In genomic region chrX:7947900-7948492, GRCm38 (mm10) we compare ENCODE assay signal across 8 mouse cellular contexts. TPM values are rescaled to one million over a fixed set of nuclear protein-coding genes. Genes with fewer than 3 reads are reported as not detected.
A peak's percentile ranks its signal among the peaks of the same experiment; 100 is the strongest.
DNase-seq lines count a peak whose midpoint lies in the region; ATAC-seq lines count a peak whose summit lies in the region.

No protein-coding gene starts in this region.

- no peaks in the 10 kb centered on the region for H3K27me3 ChIP-seq in intestine, embryonic 14.5 days (replicated peaks; ENCODE audit: control insufficient read depth, insufficient read depth, low read length)

- peak overlapping the region; percentile 52 for H3K4me2 ChIP-seq in intestine, embryonic 14.5 days (ENCODE audit: low read length)

- peak; percentile 99 for ATAC-seq in intestine, embryonic 14.5 days (replicated peaks; ENCODE audit: low FRiP score, low TSS enrichment, low read depth)

- peak overlapping the region; percentile 43; the same call in 1 of the 2 replicates for H3K27ac ChIP-seq in intestine, embryonic 14.5 days (ENCODE audit: low read depth)

- peak overlapping the region; percentile 43 for H3K4me3 ChIP-seq in intestine, embryonic 14.5 days (ENCODE audit: low read depth, low read length)

- 0 out of 2 replicates have a peak, but pooled peaks cover 2% of the 10 kb centered on the region for H3K36me3 ChIP-seq in intestine, embryonic 14.5 days (ENCODE audit: control insufficient read depth, insufficient read depth, low read length)

- H3K4me1 ChIP-seq in intestine, embryonic 14.5 days (replicated peaks; ENCODE audit: control insufficient read depth, insufficient read depth, low read length), result no peaks in the 10 kb centered on the region

- peak overlapping the region; percentile 37; the same call in 1 of the 2 replicates for H3K9ac ChIP-seq in intestine, embryonic 14.5 days (ENCODE audit: low read length)

- 13% methylated on average over 38 of the region's 38 CpGs for WGBS in intestine, embryonic 14.5 days

- peak; percentile 73 for DNase-seq in adrenal gland, adult 18-20 months (ENCODE audit: low spot score in 2 of 2)
- DNase-seq in embryo, embryonic 11 days, result peak; percentile 92
- peak; percentile 94 for DNase-seq in gastrocnemius, postnatal 25 days
- peak; percentile 88 for DNase-seq in intestine, embryonic 14.5 days (ENCODE audit: low spot score)
- peak; percentile 93 to 98 for DNase-seq in left cerebral cortex, postnatal 14 days (ENCODE audit: low spot score in 2 of 2)
- peak; percentile 96 for DNase-seq in mesoderm, embryonic 11.5 days (ENCODE audit: low read depth, low spot score)
- peak; percentile 93 to 94 for DNase-seq in right cerebral cortex, postnatal 36 days (ENCODE audit: low spot score in 2 of 2)
- peak; percentile 96 for DNase-seq in yolk sac, embryonic 10.5 days (ENCODE audit: low spot score)

- H3K9me3 ChIP-seq in intestine, embryonic 14.5 days (ENCODE audit: control insufficient read depth, low read length), result no peaks in the 10 kb centered on the region

- intact Hi-C loops in left cerebral cortex, postnatal 14 days (cut with DNase I), result no loop called here

RNA-seq across cellular contexts. Expression of gene Hdac6, which starts 0.3 kb away (rescaled TPM):
- total RNA-seq in adrenal gland, adult 18-20 months (2021), result 10 to 100 TPM; 14.4 to 15.0 TPM
- 1 to 10 TPM; 3.9 to 5.0 TPM for total RNA-seq in gastrocnemius, postnatal 25 days (2021)
- 22.4 and 24.3 TPM in 2 replicates for polyA plus RNA-seq in intestine, embryonic 14.5 days (2014; fragmentation: Nextera tagmentation; extraction: Ambion mirVana)
- total RNA-seq in left cerebral cortex, postnatal 14 days (2021), result 10 to 100 TPM; 53.4 to 60.1 TPM

RNA-seq across cellular contexts. Expression of gene Eras, which starts 19.6 kb away (rescaled TPM):
- total RNA-seq in adrenal gland, adult 18-20 months (2021), result not detected
- total RNA-seq in gastrocnemius, postnatal 25 days (2021), result not detected
- polyA plus RNA-seq in intestine, embryonic 14.5 days (2014; fragmentation: Nextera tagmentation; extraction: Ambion mirVana), result not detected in 2 replicates
- total RNA-seq in left cerebral cortex, postnatal 14 days (2021), result not detected

RNA-seq across cellular contexts. Expression of gene Pcsk1n, which starts 28.4 kb away (rescaled TPM):
- 10 to 100 TPM; 48.9 to 64.9 TPM for total RNA-seq in adrenal gland, adult 18-20 months (2021)
- total RNA-seq in gastrocnemius, postnatal 25 days (2021), result not detected
- polyA plus RNA-seq in intestine, embryonic 14.5 days (2014; fragmentation: Nextera tagmentation; extraction: Ambion mirVana), result 10.1 and 13.8 TPM in 2 replicates
- 100 to 1,000 TPM; 329 to 351 TPM for total RNA-seq in left cerebral cortex, postnatal 14 days (2021)

RNA-seq across cellular contexts. Expression of gene Gata1, which starts 29.9 kb away (rescaled TPM):
- total RNA-seq in adrenal gland, adult 18-20 months (2021), result not detected
- not detected for total RNA-seq in gastrocnemius, postnatal 25 days (2021)
- polyA plus RNA-seq in intestine, embryonic 14.5 days (2014; fragmentation: Nextera tagmentation; extraction: Ambion mirVana), result 0.43 and 0.80 TPM in 2 replicates
- not detected for total RNA-seq in left cerebral cortex, postnatal 14 days (2021)

RNA-seq across cellular contexts. Expression of gene Gm10490, which starts 38.7 kb away (rescaled TPM):
- not detected for total RNA-seq in adrenal gland, adult 18-20 months (2021)
- total RNA-seq in gastrocnemius, postnatal 25 days (2021), result not detected
- not detected in 2 replicates for polyA plus RNA-seq in intestine, embryonic 14.5 days (2014; fragmentation: Nextera tagmentation; extraction: Ambion mirVana)
- not detected for total RNA-seq in left cerebral cortex, postnatal 14 days (2021)

Comparison
In these comparisons a context has a peak if more than half of its experiments do, and no peak if none do; other contexts are left out.
1. Peak in every context shown above with its lines: DNase-seq, ATAC-seq, H3K4me3 ChIP-seq and H3K27ac ChIP-seq.
2. RNA of gene Pcsk1n, which starts 28.4 kb away (total RNA-seq): 329 to 351 TPM in left cerebral cortex, postnatal 14 days and 48.9 to 64.9 TPM in adrenal gland, adult 18-20 months; not detected in gastrocnemius, postnatal 25 days; every median in the first group is over 10 times any median in the second.